ENCODE assay signal across 23 mouse cellular contexts in the genomic region with DNA sequence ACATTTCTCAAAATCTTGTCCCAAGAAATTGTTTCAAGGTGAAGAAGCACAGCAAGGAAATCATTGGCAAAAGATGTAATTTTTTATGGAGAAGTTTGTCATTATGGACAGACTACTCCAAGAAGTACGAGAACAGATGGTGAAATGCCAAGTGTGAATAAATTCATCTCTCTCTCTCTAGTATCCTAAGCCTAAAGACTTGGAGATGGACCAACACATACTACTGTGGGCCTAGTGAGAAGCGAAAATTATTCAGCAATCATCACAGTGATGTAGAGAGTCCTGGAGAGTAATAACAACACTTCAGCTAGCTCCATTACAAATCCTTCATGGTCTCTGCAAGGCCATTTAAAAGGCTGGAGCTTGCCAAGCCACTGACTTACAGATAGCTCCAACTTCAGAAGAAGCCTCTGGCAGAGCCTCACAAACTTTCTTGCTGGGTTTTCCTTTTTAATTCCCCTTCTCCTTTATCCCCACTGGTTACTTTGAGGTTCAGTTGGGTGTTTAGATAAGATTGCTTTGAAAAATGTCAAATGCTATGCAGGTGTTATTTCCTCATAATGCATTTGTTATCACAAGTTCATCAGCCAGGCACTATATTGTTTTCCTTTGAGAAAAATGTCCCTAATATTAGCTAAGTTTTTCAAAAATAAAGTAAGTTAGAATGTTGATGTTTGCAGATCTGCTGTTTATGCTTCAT.
DNase-seq lines count a peak whose midpoint lies in the region; ATAC-seq lines count a peak whose summit lies in the region.
"Had no signal": no experiment of that assay in that cellular context is flagged by ENCODE, and none has a peak within 500 bp of the region (broad histone marks: within the 10 kb centered on the region; RNA-seq: fewer than 3 reads in every experiment).

No protein-coding gene starts in this region.

- no peaks in the 10 kb centered on the region for H3K36me3 ChIP-seq in embryonic facial prominence, embryonic 14.5 days (ENCODE audit: control insufficient read depth, insufficient read depth, low read length)
- H3K36me3 ChIP-seq in embryonic facial prominence, embryonic 10.5 days (replicated peaks) = no peaks in the 10 kb centered on the region
- H3K36me3 ChIP-seq in hindbrain, embryonic 16.5 days (ENCODE audit: control insufficient read depth, insufficient read depth, low read length) = no peaks in the 10 kb centered on the region
- H3K36me3 ChIP-seq in hindbrain, embryonic 14.5 days (replicated peaks; ENCODE audit: control insufficient read depth, insufficient read depth) = no peaks in the 10 kb centered on the region
- H3K36me3 ChIP-seq: embryonic facial prominence, embryonic 15.5 days; heart, embryonic 10.5 days; limb, embryonic 12.5 days had no signal

- H3K4me2 ChIP-seq in embryonic facial prominence, embryonic 14.5 days (ENCODE audit: low read depth, low read length) = no peak overlapping the region
- H3K4me2 ChIP-seq in hindbrain, embryonic 16.5 days (ENCODE audit: low read length) = no peak overlapping the region
- H3K4me2 ChIP-seq in hindbrain, embryonic 14.5 days (replicated peaks) = no peak overlapping the region
- H3K4me2 ChIP-seq: embryonic facial prominence, embryonic 15.5 days; limb, embryonic 12.5 days; liver, embryonic 11.5 days; midbrain, embryonic 11.5 days had no signal

- no peaks in the 10 kb centered on the region for H3K9me3 ChIP-seq in embryonic facial prominence, embryonic 14.5 days (ENCODE audit: control insufficient read depth, low read length)
- H3K9me3 ChIP-seq in embryonic facial prominence, embryonic 10.5 days = no peaks in the 10 kb centered on the region
- no peaks in the 10 kb centered on the region for H3K9me3 ChIP-seq in hindbrain, embryonic 16.5 days (ENCODE audit: control insufficient read depth, low read length)
- no peaks in the 10 kb centered on the region for H3K9me3 ChIP-seq in hindbrain, embryonic 14.5 days (ENCODE audit: control insufficient read depth, low read length)
- H3K9me3 ChIP-seq: embryonic facial prominence, embryonic 15.5 days; heart, embryonic 10.5 days; limb, embryonic 12.5 days had no signal

- H3K4me1 ChIP-seq in embryonic facial prominence, embryonic 14.5 days (ENCODE audit: control insufficient read depth, insufficient read depth, low read length) = no peaks in the 10 kb centered on the region
- H3K4me1 ChIP-seq in embryonic facial prominence, embryonic 10.5 days = no peaks in the 10 kb centered on the region
- H3K4me1 ChIP-seq in hindbrain, embryonic 16.5 days (ENCODE audit: control insufficient read depth, insufficient read depth, low read depth, low read length) = no peaks in the 10 kb centered on the region
- no peaks in the 10 kb centered on the region for H3K4me1 ChIP-seq in hindbrain, embryonic 14.5 days (replicated peaks; ENCODE audit: control insufficient read depth, insufficient read depth, low read length)
- H3K4me1 ChIP-seq: embryonic facial prominence, embryonic 15.5 days; heart, embryonic 10.5 days; limb, embryonic 12.5 days had no signal

- peak; percentile 25 for DNase-seq in embryonic facial prominence, embryonic 14.5 days (ENCODE audit: low spot score)
- DNase-seq in embryonic facial prominence, embryonic 10.5 days (ENCODE audit: low spot score) = no peak
- no peak for DNase-seq in hindbrain, embryonic 14.5 days (ENCODE audit: low spot score)
- DNase-seq in right cerebral cortex, postnatal 25 days = peak; percentile 2
- no peak for DNase-seq in right cerebral cortex, postnatal 4 days
- DNase-seq in natural killer cell, adult 2 months (ENCODE audit: low spot score in 2 of 2) = no peak
- DNase-seq: adrenal gland, postnatal 25 days; cerebellum, adult 11-12 months; heart, postnatal 4 days; kidney, postnatal 25 days; liver, postnatal 0 days; thymus, adult 2 months; thymus, postnatal 4 days had no signal

- H3K4me3 ChIP-seq in embryonic facial prominence, embryonic 14.5 days (ENCODE audit: low read depth, low read length) = no peak overlapping the region
- no peak overlapping the region for H3K4me3 ChIP-seq in embryonic facial prominence, embryonic 10.5 days
- no peak overlapping the region for H3K4me3 ChIP-seq in hindbrain, embryonic 16.5 days (ENCODE audit: low read length)
- no peak overlapping the region for H3K4me3 ChIP-seq in hindbrain, embryonic 14.5 days (replicated peaks; ENCODE audit: low read length)
- H3K4me3 ChIP-seq: embryonic facial prominence, embryonic 15.5 days; heart, embryonic 10.5 days; layer of hippocampus, adult 2 months; limb, embryonic 12.5 days had no signal

- WGBS in embryonic facial prominence, embryonic 14.5 days = 57% methylated on average over 2 of the region's 2 CpGs
- 77% methylated on average over 2 of the region's 2 CpGs for WGBS in embryonic facial prominence, embryonic 10.5 days
- WGBS in hindbrain, embryonic 16.5 days = 59% methylated on average over 2 of the region's 2 CpGs
- 75% methylated on average over 2 of the region's 2 CpGs for WGBS in hindbrain, embryonic 14.5 days

- no peak overlapping the region for H3K27ac ChIP-seq in embryonic facial prominence, embryonic 14.5 days (replicated peaks; ENCODE audit: low read depth, low read length)
- no peak overlapping the region for H3K27ac ChIP-seq in embryonic facial prominence, embryonic 10.5 days (replicated peaks)
- H3K27ac ChIP-seq in hindbrain, embryonic 16.5 days (ENCODE audit: low read depth, low read length) = no peak overlapping the region
- no peak overlapping the region for H3K27ac ChIP-seq in hindbrain, embryonic 14.5 days
- H3K27ac ChIP-seq: embryonic facial prominence, embryonic 15.5 days; heart, embryonic 10.5 days; layer of hippocampus, adult 2 months; limb, embryonic 12.5 days; macrophage had no signal

- no peaks in the 10 kb centered on the region for H3K27me3 ChIP-seq in embryonic facial prominence, embryonic 14.5 days (replicated peaks; ENCODE audit: control insufficient read depth, insufficient read depth, low read length)
- H3K27me3 ChIP-seq in embryonic facial prominence, embryonic 10.5 days (replicated peaks; ENCODE audit: low read depth, poor library complexity, severe bottlenecking) = no peaks in the 10 kb centered on the region
- H3K27me3 ChIP-seq in hindbrain, embryonic 16.5 days (replicated peaks; ENCODE audit: control insufficient read depth, insufficient read depth, low read length) = no peaks in the 10 kb centered on the region
- H3K27me3 ChIP-seq in hindbrain, embryonic 14.5 days (ENCODE audit: control insufficient read depth, insufficient read depth, low read length) = no peaks in the 10 kb centered on the region
- H3K27me3 ChIP-seq: embryonic facial prominence, embryonic 15.5 days; limb, embryonic 12.5 days had no signal

- no peak overlapping the region for H3K9ac ChIP-seq in embryonic facial prominence, embryonic 14.5 days (ENCODE audit: low read depth, low read length)
- no peak overlapping the region for H3K9ac ChIP-seq in hindbrain, embryonic 16.5 days (ENCODE audit: low read depth, low read length)
- H3K9ac ChIP-seq in hindbrain, embryonic 14.5 days = no peak overlapping the region
- H3K9ac ChIP-seq: embryonic facial prominence, embryonic 15.5 days; limb, embryonic 12.5 days; liver, postnatal 0 days had no signal

- ATAC-seq in embryonic facial prominence, embryonic 14.5 days (ENCODE audit: low read depth) = no peak
- peak; percentile 58 for ATAC-seq in hindbrain, embryonic 16.5 days
- no peak for ATAC-seq in hindbrain, embryonic 14.5 days (ENCODE audit: low FRiP score)
- ATAC-seq: intestine, postnatal 0 days; liver, postnatal 0 days; lung, postnatal 0 days had no signal

Comparison
In these comparisons a context has a peak if more than half of its experiments do, and no peak if none do; other contexts are left out.
1. DNase-seq: peak in embryonic facial prominence, embryonic 14.5 days (single experiment) and right cerebral cortex, postnatal 25 days (single experiment); none in embryonic facial prominence, embryonic 10.5 days (single experiment), hindbrain, embryonic 14.5 days (single experiment), right cerebral cortex, postnatal 4 days (single experiment) and natural killer cell, adult 2 months (0 of 2).